Mouse (Mus musculus) C2C12 (cell line): Measurements from ENCODE around the gene Car8. TPM values are rescaled to one million over a fixed set of nuclear protein-coding genes. Genes with fewer than 3 reads are reported as not detected.
"Not testable (repeated sequence)": the region's sequence is repeated elsewhere in the genome, so short reads cannot be mapped to it uniquely, and the experiment has no call there.

Experiments used
- H3K27me3 ChIP-seq: one replicate; pipeline ENCODE4 v1.6.1; 2011; ENCODE audit not compliant: control insufficient read depth, insufficient read depth, insufficient read length
- H3K36me3 ChIP-seq: one replicate; pipeline ENCODE4 v1.6.1; 2011; ENCODE audit not compliant: control insufficient read depth, insufficient read depth
- H3K4me3 ChIP-seq: one replicate; pipeline ENCODE4 v1.5.1; 2011; ENCODE audit warnings: mild to moderate bottlenecking, control low read depth; ENCODE audit not compliant: poor library complexity, insufficient read depth, severe bottlenecking
- H3K79me2 ChIP-seq: one replicate; pipeline ENCODE4 v1.6.1; 2011; ENCODE audit not compliant: control insufficient read depth, insufficient read depth
- H3K79me3 ChIP-seq: one replicate; pipeline ENCODE4 v1.6.1; 2011; ENCODE audit warnings: low read depth, control low read depth
- H3ac ChIP-seq: one replicate; pipeline ENCODE3; 2011; ENCODE audit warnings: low read depth; ENCODE audit not compliant: control insufficient read depth, insufficient read length
- CEBPB ChIP-seq: IDR thresholded peaks from one replicate; pipeline ENCODE4 v1.6.1; 2011; ENCODE audit warnings: low read depth, mild to moderate bottlenecking, control low read depth, moderate library complexity
- CTCF ChIP-seq: IDR thresholded peaks from one replicate; pipeline ENCODE4 v1.5.1; 2011; ENCODE audit not compliant: control insufficient read depth, insufficient read depth, insufficient read length
- FOSL1 ChIP-seq: IDR thresholded peaks from one replicate; pipeline ENCODE4 v1.8.0; 2011; ENCODE audit warnings: mild to moderate bottlenecking, low read length; ENCODE audit not compliant: poor library complexity, insufficient read depth, severe bottlenecking
- MAX ChIP-seq: IDR thresholded peaks from one replicate; pipeline ENCODE4 v1.6.1; 2011; ENCODE audit warnings: mild to moderate bottlenecking, control low read depth
- MYOD1 ChIP-seq: IDR thresholded peaks from one replicate; pipeline ENCODE4 v1.6.1; 2011; ENCODE audit warnings: low read depth; ENCODE audit not compliant: control insufficient read depth, insufficient read length
- MYOG ChIP-seq: IDR thresholded peaks from one replicate; pipeline ENCODE4 v1.6.1; 2011; ENCODE audit not compliant: control insufficient read depth, insufficient read length; ENCODE audit errors: extremely low read depth
- USF1 ChIP-seq: IDR thresholded peaks from one replicate; pipeline ENCODE4 v1.6.1; 2011; ENCODE audit warnings: low read depth, mild to moderate bottlenecking, control low read depth, moderate library complexity
- polyA plus RNA-seq: library from polyadenylated mRNA; unstranded; fragments of >200 nt; fragmentation: generic; extraction: Trizol; gene quantifications from one replicate; pipeline ENCODE4 v1.2.1, GENCODE M21; 2012; ENCODE audit warnings: missing spikeins

Car8 gene
- polyA plus RNA-seq, 1 experiment, result 36.3 TPM

DNA sequence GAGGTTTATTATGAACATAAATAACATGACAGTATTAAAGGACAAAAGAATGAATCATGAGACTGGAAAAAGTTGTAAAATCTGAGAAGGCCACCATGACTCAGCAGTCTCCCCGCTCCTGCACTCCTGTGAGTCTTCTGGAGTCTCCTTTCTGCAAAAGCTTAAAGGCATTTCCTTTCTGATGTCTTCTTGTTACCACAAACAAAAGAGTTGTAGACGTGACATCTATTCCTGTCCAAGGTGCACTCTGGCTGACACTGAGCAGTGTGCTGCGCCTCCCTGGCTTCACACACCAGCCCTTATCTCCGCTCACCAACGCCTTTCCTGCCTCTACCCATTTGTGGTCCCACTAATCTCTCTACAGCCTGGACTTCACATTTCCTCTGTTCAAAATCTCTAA is 38.8 kb downstream of the Car8 start:
- Histone ChIP-seq H3K79me2 (peaks cover 45% of the 10 kb centered on the region), H3K4me3 (no peak overlapping the region), H3K27me3 (no peaks in the 10 kb centered on the region), H3K79me3 (peaks cover 12% of the 10 kb centered on the region), H3K36me3 (peaks cover 25% of the 10 kb centered on the region), H3ac (no peak overlapping the region)
- TF ChIP-seq MAX (peak; percentile 48), FOSL1 (peak; percentile 81), CEBPB (no peak)

DNA sequence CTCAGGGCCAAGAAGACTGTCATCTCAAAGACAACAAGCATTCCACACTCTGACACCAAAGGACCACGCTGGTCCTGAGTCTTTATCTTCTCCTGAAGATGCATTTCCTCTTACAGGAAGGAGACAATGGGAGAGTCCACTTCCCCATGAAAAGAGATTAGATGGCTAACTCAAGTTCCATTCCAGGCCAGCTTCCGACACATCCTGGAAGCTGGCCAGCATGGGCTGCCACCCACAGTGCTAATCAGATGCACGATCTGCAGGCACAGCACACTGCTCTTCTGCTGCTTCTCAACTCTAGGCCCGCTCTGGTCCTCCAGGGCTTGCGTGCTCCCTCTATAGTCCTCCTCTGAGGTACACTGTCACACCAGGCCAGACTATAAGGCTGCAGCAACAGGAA is 40.8 kb downstream of the Car8 start:
- Histone ChIP-seq H3ac (no peak overlapping the region), H3K4me3 (no peak overlapping the region), H3K36me3 (peaks cover 12% of the 10 kb centered on the region), H3K79me2 (peaks cover 34% of the 10 kb centered on the region), H3K79me3 (peaks cover 12% of the 10 kb centered on the region), H3K27me3 (no peaks in the 10 kb centered on the region)
- TF ChIP-seq FOSL1 (no peak), USF1 (no peak)

GRCm38 (mm10) chr4:8190441-8190840 is 48.4 kb downstream of the Car8 start:
- Histone ChIP-seq H3K79me2 (no peaks in the 10 kb centered on the region), H3K36me3 (peaks cover 20% of the 10 kb centered on the region), H3K79me3 (peaks cover 8% of the 10 kb centered on the region), H3K4me3 (no peak overlapping the region), H3K27me3 (no peaks in the 10 kb centered on the region), H3ac (no peak overlapping the region)
- no peak for TF ChIP-seq CEBPB
- no peak for TF ChIP-seq USF1
- no peak for TF ChIP-seq FOSL1
- no peak for TF ChIP-seq MYOD1

GRCm38 (mm10) chr4:8186921-8187687 is 51.7 kb downstream of the Car8 start:
- Histone ChIP-seq H3K79me3 (peaks cover 8% of the 10 kb centered on the region), H3ac (no peak overlapping the region), H3K27me3 (no peaks in the 10 kb centered on the region), H3K36me3 (peaks cover 53% of the 10 kb centered on the region), H3K4me3 (no peak overlapping the region), H3K79me2 (no peaks in the 10 kb centered on the region)
- TF ChIP-seq MYOD1 (no peak), FOSL1 (no peak), CTCF (no peak), CEBPB (no peak), USF1 (no peak), MYOG (no peak), MAX (no peak)

DNA sequence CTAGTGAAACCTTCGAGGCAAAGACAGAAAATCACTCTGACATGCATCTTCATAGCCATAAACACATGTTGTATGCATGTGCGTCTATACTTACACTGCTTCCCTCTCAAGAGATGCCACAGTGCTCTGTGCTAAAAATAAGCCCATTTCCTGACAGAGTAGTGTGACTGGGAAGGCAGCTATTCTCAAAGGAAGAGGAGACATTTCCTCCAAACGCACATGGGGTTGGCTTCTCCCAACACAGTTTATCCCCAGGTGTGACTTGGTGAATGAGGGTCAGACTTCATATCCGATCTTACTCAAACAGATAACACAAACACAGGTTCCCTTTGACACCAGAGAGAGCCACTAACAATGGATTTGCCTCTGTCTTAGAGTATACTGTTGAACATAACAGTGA is 58.3 kb downstream of the Car8 start:
- Histone ChIP-seq H3K27me3 (no peaks in the 10 kb centered on the region), H3K79me3 (no peaks in the 10 kb centered on the region), H3K79me2 (no peaks in the 10 kb centered on the region), H3K4me3 (no peak overlapping the region), H3ac (no peak overlapping the region), H3K36me3 (peaks cover 67% of the 10 kb centered on the region)
- no peak for TF ChIP-seq USF1
- no peak for TF ChIP-seq MAX
- TF ChIP-seq MYOG, result no peak
- TF ChIP-seq MYOD1, result no peak
- TF ChIP-seq CEBPB, result no peak
- TF ChIP-seq CTCF, result no peak
- TF ChIP-seq FOSL1, result no peak

DNA sequence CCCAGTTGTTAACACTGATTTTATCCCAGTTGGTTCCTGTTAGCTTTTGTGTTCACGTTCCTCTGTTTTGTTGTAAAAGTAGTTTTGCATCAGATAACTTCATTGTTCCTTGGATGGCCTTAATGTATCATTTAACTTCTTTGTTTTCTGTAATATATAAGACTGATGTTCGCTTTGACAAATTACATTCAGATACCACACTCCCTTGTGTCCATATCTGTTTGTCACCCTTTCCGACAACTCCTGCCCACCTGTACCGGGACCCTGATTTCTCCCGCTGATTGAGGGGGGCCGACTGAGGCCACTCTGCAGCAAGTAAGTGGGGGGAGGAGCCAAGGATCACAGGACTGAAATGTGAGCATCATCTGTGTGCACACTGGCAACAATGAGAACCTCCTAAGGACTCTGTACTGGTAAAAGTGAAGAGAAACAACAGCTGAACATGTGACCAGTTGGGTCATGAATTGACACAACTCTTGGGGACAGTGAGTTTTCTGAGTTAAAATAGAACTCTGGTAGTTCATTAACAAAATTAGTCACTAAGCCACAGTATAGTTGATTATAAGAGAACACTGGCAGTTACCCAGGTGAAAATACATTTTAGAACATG is 84.1 kb downstream of the Car8 start:
- peaks cover 43% of the 10 kb centered on the region for H3K36me3 ChIP-seq
- H3K27me3 ChIP-seq, result no peaks in the 10 kb centered on the region
- no peak overlapping the region for H3ac ChIP-seq
- TF ChIP-seq FOSL1, result no peak
- no peak for TF ChIP-seq MYOD1
- TF ChIP-seq MAX, result no peak
- TF ChIP-seq USF1, result no peak
- no peak for TF ChIP-seq MYOG
- no peak for TF ChIP-seq CTCF
- TF ChIP-seq CEBPB, result no peak
- no peaks in the 10 kb centered on the region for H3K79me3 ChIP-seq
- H3K4me3 ChIP-seq, result no peak overlapping the region
- no peaks in the 10 kb centered on the region for H3K79me2 ChIP-seq

- H3K79me3 ChIP-seq, H3K79me2 ChIP-seq: not testable (repeated sequence)
These were observed 84.9 kb downstream of the Car8 start for GRCm38 (mm10) chr4:8153926-8154325.

More at GRCm38 (mm10) chr4:8153926-8154325, 84.9 kb downstream of the Car8 start:
- peaks cover 44% of the 10 kb centered on the region for H3K36me3 ChIP-seq
- H3K27me3 ChIP-seq, H3K4me3 ChIP-seq, H3ac ChIP-seq: not testable (repeated sequence)
